Mouse (Mus musculus): ENCODE results near the gene Rabl2.

DNA sequence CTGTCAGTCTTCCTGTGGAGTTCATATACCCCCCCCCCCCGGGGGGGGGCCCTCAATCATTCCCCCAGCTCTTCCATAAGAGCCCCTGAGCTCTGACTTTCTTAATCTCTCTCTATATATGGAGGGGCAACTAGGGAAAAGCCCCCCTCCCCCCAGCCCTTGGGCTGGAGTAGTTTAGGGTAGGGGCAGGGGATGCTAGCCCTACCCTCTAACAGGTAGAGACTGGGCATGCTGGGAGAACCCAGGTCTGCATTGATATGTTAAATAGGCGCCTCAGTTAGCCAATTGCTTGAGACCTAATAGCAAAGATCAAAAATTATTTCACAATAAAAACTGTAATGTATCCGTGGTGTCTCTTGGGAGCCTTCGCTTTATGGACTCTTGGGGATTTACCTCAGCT, 825 bp upstream of the Rabl2 start:
- TF ChIP-seq CTCF (IDR thresholded peaks at IDR 0.05; ENCODE audit: low read depth, low read length) (no peak), POLR2A (IDR thresholded peaks at IDR 0.05; ENCODE audit: borderline replicate concordance, low read depth, low read length) (no peak)

Measured in bone marrow macrophage, adult 2 months (primary cell).